Mouse (Mus musculus) megakaryocyte progenitor cell, adult 5-6 weeks (primary cell): ENCODE data around the gene 2310022B05Rik. TPM values are rescaled to one million over a fixed set of nuclear protein-coding genes. Genes with fewer than 3 reads are reported as not detected.

Experiments
- ATAC-seq: replicated peaks from 2 replicates; pipeline ENCODE4 v1.8.0; 2016; ENCODE audit warnings: mild to moderate bottlenecking, moderate TSS enrichment, inconsistent platforms; ENCODE audit not compliant: poor library complexity
- total RNA-seq, 2 experiments: library from RNA; stranded (forward) in 1 of 2; stranded (reverse) in 1 of 2; fragments of 157-497, 149-512 nt in 1 of 2; fragments of 200-1000 nt in 1 of 2; gene quantifications; 2 replicates each; pipeline versions ENCODE4 v1.2.3 to v1.2.4; 2015 to 2017

Gene 2310022B05Rik
- total RNA-seq, 2 experiments from 2014 or later = 3.1 to 7.0 TPM

- ATAC-seq = no peak; the same call in 1 of the 2 replicates
Measured at GRCm38 (mm10) chr8:124662446-124663111, 590 bp downstream of the 2310022B05Rik start.

GRCm38 (mm10) chr8:124661781-124662180 is 1.4 kb downstream of the 2310022B05Rik start:
- ATAC-seq = no peak

GRCm38 (mm10) chr8:124658415-124658814 is 4.8 kb downstream of the 2310022B05Rik start:
- peak; percentile 65 for ATAC-seq

- ATAC-seq = peak; percentile 79
Measured at GRCm38 (mm10) chr8:124657961-124658360, 5.2 kb downstream of the 2310022B05Rik start.

- no peak for ATAC-seq
Measured at GRCm38 (mm10) chr8:124653568-124654475, 9.3 kb downstream of the 2310022B05Rik start.

GRCm38 (mm10) chr8:124652546-124652945 is 10.6 kb downstream of the 2310022B05Rik start:
- ATAC-seq = no peak

GRCm38 (mm10) chr8:124651776-124652175 is 11.4 kb downstream of the 2310022B05Rik start:
- ATAC-seq = no peak

- no peak for ATAC-seq
Measured at GRCm38 (mm10) chr8:124648311-124648710, 14.9 kb downstream of the 2310022B05Rik start.

GRCm38 (mm10) chr8:124643540-124644339 is 19.4 kb downstream of the 2310022B05Rik start:
- ATAC-seq = no peak

GRCm38 (mm10) chr8:124641599-124641998 is 21.6 kb downstream of the 2310022B05Rik start:
- ATAC-seq = no peak

- no peak for ATAC-seq
Measured at GRCm38 (mm10) chr8:124635247-124635502, 28.0 kb downstream of the 2310022B05Rik start.

GRCm38 (mm10) chr8:124634411-124635246 is 28.5 kb downstream of the 2310022B05Rik start:
- no peak for ATAC-seq

- peak; percentile 46 for ATAC-seq
Measured at GRCm38 (mm10) chr8:124633001-124633703, 30.0 kb downstream of the 2310022B05Rik start.

GRCm38 (mm10) chr8:124631966-124632365 is 31.2 kb downstream of the 2310022B05Rik start:
- ATAC-seq = no peak

- ATAC-seq = no peak
Measured at GRCm38 (mm10) chr8:124630891-124631290, 32.3 kb downstream of the 2310022B05Rik start.

- ATAC-seq = no peak
Measured at GRCm38 (mm10) chr8:124630489-124630888, 32.7 kb downstream of the 2310022B05Rik start.

- ATAC-seq = no peak
Measured at GRCm38 (mm10) chr8:124626251-124626650, 36.9 kb downstream of the 2310022B05Rik start.

- no peak for ATAC-seq
Measured at GRCm38 (mm10) chr8:124621255-124621654, 41.9 kb downstream of the 2310022B05Rik start.

GRCm38 (mm10) chr8:124618252-124618651 is 44.9 kb downstream of the 2310022B05Rik start:
- peak; percentile 41 for ATAC-seq
